ENCODE assay signal across 10 mouse cellular contexts in the genomic region with DNA sequence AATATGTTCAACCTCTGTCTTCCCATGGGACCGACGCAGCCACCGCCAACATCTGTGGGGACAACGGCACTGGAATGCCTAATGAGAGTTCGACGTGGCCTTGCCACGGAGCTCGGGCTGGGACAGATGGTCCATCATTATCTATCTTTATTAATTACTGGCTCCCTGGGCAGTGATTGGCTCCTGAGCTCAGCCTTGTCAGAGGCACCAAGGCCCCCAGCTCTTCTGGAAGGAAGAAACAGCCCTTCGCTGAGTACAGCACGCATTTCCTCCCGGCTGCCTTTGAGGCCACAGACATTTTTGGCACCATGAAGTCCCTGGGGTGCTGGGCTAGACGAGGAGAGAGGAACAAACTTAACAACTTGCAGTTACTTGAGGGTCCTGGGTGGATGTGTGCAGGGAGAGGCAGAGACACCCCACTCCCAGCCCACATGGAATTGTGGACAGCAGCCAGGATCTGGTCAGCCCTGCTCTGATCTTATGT. TPM values are rescaled to one million over a fixed set of nuclear protein-coding genes. Genes with fewer than 3 reads are reported as not detected.
DNase-seq lines count a peak whose midpoint lies in the region; ATAC-seq and TF ChIP-seq lines count a peak whose summit lies in the region.
"Had no signal": no experiment of that assay in that cellular context is flagged by ENCODE, and none has a peak within 500 bp of the region (broad histone marks: within the 10 kb centered on the region; RNA-seq: fewer than 3 reads in every experiment).

No protein-coding gene starts in this region.

- no peak overlapping the region for H3K4me3 ChIP-seq in lung, postnatal 0 days (ENCODE audit: low read depth, low read length)
- no peak overlapping the region for H3K4me3 ChIP-seq in stomach, postnatal 0 days (ENCODE audit: low read depth, low read length)
- H3K4me3 ChIP-seq: embryonic facial prominence, embryonic 12.5 days had no signal

- TF ChIP-seq EP300 in lung, postnatal 0 days (IDR thresholded peaks at IDR 0.05): no peak
- TF ChIP-seq EP300 in stomach, postnatal 0 days (optimal IDR thresholded peaks at IDR 0.05): no peak

- no peak overlapping the region for H3K9ac ChIP-seq in lung, postnatal 0 days (replicated peaks; ENCODE audit: low read depth)
- H3K9ac ChIP-seq in stomach, postnatal 0 days (ENCODE audit: low read length): no peak overlapping the region
- H3K9ac ChIP-seq: embryonic facial prominence, embryonic 12.5 days had no signal

- no peaks in the 10 kb centered on the region for H3K9me3 ChIP-seq in lung, postnatal 0 days (ENCODE audit: low read length)
- H3K9me3 ChIP-seq in stomach, postnatal 0 days (ENCODE audit: control insufficient read depth, low read length): no peaks in the 10 kb centered on the region
- H3K9me3 ChIP-seq: embryonic facial prominence, embryonic 12.5 days had no signal

- H3K27ac ChIP-seq in lung, postnatal 0 days (ENCODE audit: low read length): peak overlapping the region; percentile 32; the same call in 1 of the 2 replicates
- H3K27ac ChIP-seq in stomach, postnatal 0 days (replicated peaks): no peak overlapping the region
- H3K27ac ChIP-seq: embryonic facial prominence, embryonic 12.5 days had no signal

- H3K4me1 ChIP-seq in lung, postnatal 0 days (ENCODE audit: insufficient read depth, low read depth, low read length): peaks cover 5% of the 10 kb centered on the region; the same call in 1 of the 2 replicates
- H3K4me1 ChIP-seq in stomach, postnatal 0 days (replicated peaks; ENCODE audit: control insufficient read depth, insufficient read depth): no peaks in the 10 kb centered on the region

- ATAC-seq in lung, postnatal 0 days: peak; percentile 60
- ATAC-seq in stomach, postnatal 0 days (ENCODE audit: low FRiP score, low TSS enrichment): peak; percentile 31; the same call in 1 of the 2 replicates
- ATAC-seq: intestine, postnatal 0 days had no signal

- no peaks in the 10 kb centered on the region for H3K36me3 ChIP-seq in lung, postnatal 0 days (ENCODE audit: insufficient read depth, low read length)
- no peaks in the 10 kb centered on the region for H3K36me3 ChIP-seq in stomach, postnatal 0 days (ENCODE audit: control insufficient read depth, insufficient read depth, low read length)
- H3K36me3 ChIP-seq: embryonic facial prominence, embryonic 12.5 days had no signal

- H3K27me3 ChIP-seq in lung, postnatal 0 days (replicated peaks; ENCODE audit: insufficient read depth, low read length): no peaks in the 10 kb centered on the region
- H3K27me3 ChIP-seq in stomach, postnatal 0 days (ENCODE audit: control insufficient read depth, insufficient read depth, low read length): no peaks in the 10 kb centered on the region

- no peak overlapping the region for H3K4me2 ChIP-seq in lung, postnatal 0 days (replicated peaks; ENCODE audit: low read depth, low read length)
- H3K4me2 ChIP-seq in stomach, postnatal 0 days (replicated peaks; ENCODE audit: low read depth): no peak overlapping the region
- H3K4me2 ChIP-seq: embryonic facial prominence, embryonic 12.5 days had no signal

- WGBS in lung, postnatal 0 days: 45% methylated on average over 12 of the region's 12 CpGs
- 58% methylated on average over 12 of the region's 12 CpGs for WGBS in stomach, postnatal 0 days

- peak; percentile 52 for DNase-seq in adrenal gland, postnatal 10 days
- DNase-seq in adrenal gland, adult (ENCODE audit: inconsistent age in 2 of 2, low spot score in 1 of 2): no peak
- DNase-seq in lung, postnatal 0 days (ENCODE audit: low spot score): peak; percentile 50
- DNase-seq in lung, postnatal 14 days: no peak
- peak; percentile 74 to 80 for DNase-seq in kidney, postnatal 4 days
- DNase-seq in stomach, postnatal 0 days (ENCODE audit: low spot score): no peak
- no peak for DNase-seq in frontal cortex, postnatal 14 days (ENCODE audit: low spot score in 2 of 2)
- no peak for DNase-seq in liver

- no peak for TF ChIP-seq CTCF in lung, postnatal 0 days (IDR thresholded peaks at IDR 0.05)
- no peak for TF ChIP-seq CTCF in stomach, postnatal 0 days (IDR thresholded peaks at IDR 0.05; ENCODE audit: low read depth)

RNA-seq across cellular contexts. Expression of a gene that starts 13.7 kb away (rescaled TPM):
- total RNA-seq in adrenal gland, postnatal 10 days (2021): 1 to 10 TPM; 1.1 to 2.2 TPM
- 1.5 TPM in 2 replicates for polyA plus RNA-seq in lung, postnatal 0 days (2015; fragmentation: Nextera tagmentation; extraction: Ambion mirVana)
- 0.12 and 0.13 TPM in 2 replicates for polyA plus RNA-seq in stomach, postnatal 0 days (2015; fragmentation: Nextera tagmentation; extraction: Ambion mirVana)

Comparison
In these comparisons a context has a peak if more than half of its experiments do, and no peak if none do; other contexts are left out.
1. DNase-seq: peak in adrenal gland, postnatal 10 days (single experiment), lung, postnatal 0 days (single experiment) and kidney, postnatal 4 days (2 of 2); none in adrenal gland, adult (0 of 2), lung, postnatal 14 days (single experiment), stomach, postnatal 0 days (single experiment), frontal cortex, postnatal 14 days (0 of 2) and liver (single experiment).